Mouse (Mus musculus): Measurements from ENCODE around the gene Gcn1l1.
"Not testable (repeated sequence)": the region's sequence is repeated elsewhere in the genome, so short reads cannot be mapped to it uniquely, and the experiment has no call there.

Gcn1l1 gene

GRCm38 (mm10) chr5:115559237-115560101 lies 5.6 kb upstream of the Gcn1l1 start, which contains the start of gene Rplp0:
Rplp0 (plus strand) TSS chr5:115559467.
- DNase-seq (ENCODE audit: low read depth, low spot score), result peak; percentile 100

GRCm38 (mm10) chr5:115560336-115560905 lies 4.6 kb upstream of the Gcn1l1 start:
- DNase-seq (ENCODE audit: low read depth, low spot score), result no peak

- no peak for DNase-seq (ENCODE audit: low read depth, low spot score)
Measured at GRCm38 (mm10) chr5:115563771-115564585, 1.1 kb upstream of the Gcn1l1 start.

- DNase-seq (ENCODE audit: low read depth, low spot score), result peak; percentile 61
Measured at GRCm38 (mm10) chr5:115565403-115565802, 349 bp downstream of the Gcn1l1 start.

GRCm38 (mm10) chr5:115568681-115569080 lies 3.6 kb downstream of the Gcn1l1 start:
- DNase-seq (ENCODE audit: low read depth, low spot score), result peak; percentile 84

- no peak for DNase-seq (ENCODE audit: low read depth, low spot score)
Measured at GRCm38 (mm10) chr5:115569308-115569707, 4.3 kb downstream of the Gcn1l1 start.

GRCm38 (mm10) chr5:115569721-115570120 lies 4.7 kb downstream of the Gcn1l1 start:
- DNase-seq (ENCODE audit: low read depth, low spot score), result no peak

- DNase-seq (ENCODE audit: low read depth, low spot score), result no peak
Measured at GRCm38 (mm10) chr5:115571086-115571485, 6.0 kb downstream of the Gcn1l1 start.

GRCm38 (mm10) chr5:115572679-115573535 lies 7.9 kb downstream of the Gcn1l1 start:
- no peak for DNase-seq (ENCODE audit: low read depth, low spot score)

GRCm38 (mm10) chr5:115574992-115575391 lies 9.9 kb downstream of the Gcn1l1 start:
- no peak for DNase-seq (ENCODE audit: low read depth, low spot score)

- not testable (repeated sequence) for DNase-seq (ENCODE audit: low read depth, low spot score)
Measured at GRCm38 (mm10) chr5:115577686-115578085, 12.6 kb downstream of the Gcn1l1 start.

- no peak for DNase-seq (ENCODE audit: low read depth, low spot score)
Measured at GRCm38 (mm10) chr5:115578922-115579321, 13.9 kb downstream of the Gcn1l1 start.

GRCm38 (mm10) chr5:115579363-115579762 lies 14.3 kb downstream of the Gcn1l1 start:
- DNase-seq (ENCODE audit: low read depth, low spot score), result no peak

GRCm38 (mm10) chr5:115580229-115581001 lies 15.4 kb downstream of the Gcn1l1 start:
- no peak for DNase-seq (ENCODE audit: low read depth, low spot score)

GRCm38 (mm10) chr5:115581662-115582061 lies 16.6 kb downstream of the Gcn1l1 start:
- DNase-seq (ENCODE audit: low read depth, low spot score), result peak; percentile 96

GRCm38 (mm10) chr5:115585616-115586015 lies 20.6 kb downstream of the Gcn1l1 start:
- DNase-seq (ENCODE audit: low read depth, low spot score), result no peak

- no peak for DNase-seq (ENCODE audit: low read depth, low spot score)
Measured at GRCm38 (mm10) chr5:115586166-115586565, 21.1 kb downstream of the Gcn1l1 start.

GRCm38 (mm10) chr5:115586780-115587179 lies 21.7 kb downstream of the Gcn1l1 start:
- DNase-seq (ENCODE audit: low read depth, low spot score), result no peak

- no peak for DNase-seq (ENCODE audit: low read depth, low spot score)
Measured at GRCm38 (mm10) chr5:115591028-115591427, 26.0 kb downstream of the Gcn1l1 start.

GRCm38 (mm10) chr5:115591506-115591905 lies 26.5 kb downstream of the Gcn1l1 start:
- no peak for DNase-seq (ENCODE audit: low read depth, low spot score)

Data from R1 (cell line).